Mouse (Mus musculus) cerebellum, adult 9-11 months (tissue): ENCODE measurements around the gene Srl.
A peak's percentile ranks its signal among the peaks of the same experiment; 100 is the strongest.
"Not testable (repeated sequence)": the region's sequence is repeated elsewhere in the genome, so short reads cannot be mapped to it uniquely, and the experiment has no call there.

Experiments
- DNase-seq: peaks from one replicate; pipeline ENCODE4 v3.0.0; 2022

Gene Srl

DNA sequence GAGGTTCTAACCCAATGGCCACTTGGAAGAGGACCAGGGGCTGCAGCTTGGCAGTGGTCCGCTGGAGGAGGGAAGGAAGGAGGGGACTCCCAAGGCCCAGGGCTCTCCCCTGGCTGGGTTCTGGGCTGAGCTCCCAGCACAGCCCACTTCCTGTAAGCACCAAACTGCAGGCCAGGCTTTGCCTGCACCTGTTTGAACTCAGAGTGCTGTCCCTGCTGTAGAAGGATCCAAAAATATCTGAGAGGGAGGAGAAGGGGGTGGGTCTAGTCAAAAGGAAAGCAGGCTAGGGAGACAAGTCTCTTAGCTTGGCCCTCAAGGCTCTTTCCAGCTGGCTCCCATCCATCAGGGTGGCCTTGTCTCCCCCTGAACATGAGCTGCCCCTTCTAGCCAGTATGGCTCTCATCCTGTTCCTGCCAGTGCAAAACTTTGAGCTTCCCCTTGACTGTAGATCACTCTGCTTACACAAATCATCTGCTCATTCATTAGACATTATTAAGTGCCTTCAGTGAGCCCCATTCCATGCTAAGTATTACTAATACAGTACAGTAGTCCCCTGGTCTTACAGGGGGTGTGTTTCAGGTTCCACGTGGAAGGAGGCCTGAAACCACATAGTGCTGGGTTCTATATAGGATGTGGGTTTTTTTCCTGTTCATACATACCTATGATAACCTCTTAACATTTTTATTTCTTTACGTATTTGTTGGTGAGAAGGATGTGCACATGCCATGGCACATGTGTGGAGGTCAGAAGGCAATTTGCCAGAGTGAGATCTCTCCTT is 28.8 kb downstream of the Srl start:
- DNase-seq, result no peak

DNA sequence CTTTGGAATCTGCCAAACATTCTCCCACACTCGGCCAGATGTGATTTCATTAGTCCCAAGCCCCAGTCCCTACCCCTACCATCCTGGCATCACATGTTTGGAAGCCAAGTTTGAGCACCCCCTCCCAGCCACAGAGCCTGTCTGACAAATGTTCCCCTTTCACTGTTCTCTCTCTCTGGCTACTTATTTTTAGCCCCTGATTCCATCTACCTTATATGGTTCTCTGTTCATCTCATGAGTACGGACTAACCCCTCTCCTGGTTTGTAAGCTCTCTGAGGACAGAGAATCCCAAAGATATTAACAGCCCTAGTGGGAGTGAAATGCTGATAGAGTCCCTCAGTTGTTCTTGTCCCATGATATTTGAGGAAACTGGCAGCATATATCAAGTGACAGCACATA is 30.2 kb downstream of the Srl start:
- no peak for DNase-seq

DNA sequence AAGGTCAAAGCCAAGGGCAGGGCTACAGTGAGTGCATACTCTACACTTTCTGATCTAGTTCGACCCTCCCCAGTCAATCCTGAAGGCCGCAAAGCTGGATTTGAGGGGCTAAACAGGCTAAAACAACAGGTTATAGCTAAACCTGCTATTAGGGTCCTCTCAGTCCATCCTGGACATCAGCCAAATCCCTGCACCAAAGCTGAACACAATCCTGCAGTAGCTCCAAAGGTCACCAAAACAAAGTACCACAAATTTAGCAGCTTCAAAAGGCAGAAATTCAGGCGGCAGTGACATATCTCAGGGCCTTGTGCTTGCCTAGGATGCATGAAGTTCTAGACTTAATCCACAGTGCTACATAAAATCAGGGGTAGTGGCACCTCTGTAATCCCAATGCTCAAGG is 35.4 kb downstream of the Srl start:
- DNase-seq, result no peak

DNA sequence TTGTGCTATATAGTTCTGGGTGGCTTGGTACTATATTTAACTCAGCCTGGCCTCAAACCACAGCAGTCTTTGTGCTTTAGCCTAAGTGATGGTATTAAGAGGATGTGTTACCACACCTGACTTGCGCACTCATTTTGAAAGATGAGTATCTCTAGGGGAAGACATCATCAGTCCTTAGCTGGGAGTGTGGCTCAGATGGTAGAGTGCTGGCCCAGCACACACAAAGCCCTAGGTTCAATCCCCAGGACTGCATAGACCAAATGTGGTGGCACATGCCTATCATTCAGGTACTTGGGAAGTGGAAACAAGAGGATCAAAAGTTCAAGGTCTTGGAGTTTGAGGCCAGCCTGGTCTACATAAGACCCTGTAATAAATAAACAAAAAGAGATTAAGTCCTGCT is 38.1 kb downstream of the Srl start:
- no peak for DNase-seq

DNA sequence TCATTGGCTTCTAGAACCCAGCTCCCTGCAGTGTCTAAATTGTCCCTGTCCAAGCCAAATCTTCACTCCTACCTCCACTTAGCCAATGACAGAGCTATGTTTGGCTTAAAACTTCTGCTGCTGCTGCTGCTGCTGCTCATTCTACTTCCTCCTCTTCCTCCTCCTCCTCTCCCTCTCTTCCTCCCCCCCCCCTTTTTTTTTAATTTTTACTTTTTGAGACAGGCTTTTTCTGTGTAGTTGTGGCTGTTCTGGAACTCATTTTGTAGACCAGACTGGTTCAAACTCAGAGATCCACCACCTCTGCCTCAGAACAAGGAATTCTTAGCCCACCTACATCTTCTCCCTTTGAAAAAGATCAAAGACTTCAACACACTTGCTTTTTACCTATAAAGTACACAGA is 39.0 kb downstream of the Srl start:
- DNase-seq, result no peak

DNA sequence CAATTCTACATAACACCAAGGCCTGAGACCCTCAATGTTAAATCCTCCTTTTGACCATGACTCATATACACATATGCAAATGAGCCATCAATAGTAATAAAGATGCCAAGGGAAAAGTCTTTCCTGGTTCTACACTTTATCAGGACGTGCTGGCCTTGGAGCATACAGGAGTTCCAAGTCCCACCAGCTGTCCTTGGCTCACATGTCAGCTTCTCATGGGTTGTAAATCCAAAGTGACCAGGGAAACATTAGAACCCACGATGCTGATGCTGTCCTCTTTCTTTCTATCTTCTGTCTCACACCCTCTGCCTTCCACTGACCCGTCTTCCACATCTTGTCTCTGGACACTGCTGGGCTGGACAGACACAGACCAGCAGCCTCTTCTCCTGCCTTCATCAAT is 39.9 kb downstream of the Srl start:
- no peak for DNase-seq

DNA sequence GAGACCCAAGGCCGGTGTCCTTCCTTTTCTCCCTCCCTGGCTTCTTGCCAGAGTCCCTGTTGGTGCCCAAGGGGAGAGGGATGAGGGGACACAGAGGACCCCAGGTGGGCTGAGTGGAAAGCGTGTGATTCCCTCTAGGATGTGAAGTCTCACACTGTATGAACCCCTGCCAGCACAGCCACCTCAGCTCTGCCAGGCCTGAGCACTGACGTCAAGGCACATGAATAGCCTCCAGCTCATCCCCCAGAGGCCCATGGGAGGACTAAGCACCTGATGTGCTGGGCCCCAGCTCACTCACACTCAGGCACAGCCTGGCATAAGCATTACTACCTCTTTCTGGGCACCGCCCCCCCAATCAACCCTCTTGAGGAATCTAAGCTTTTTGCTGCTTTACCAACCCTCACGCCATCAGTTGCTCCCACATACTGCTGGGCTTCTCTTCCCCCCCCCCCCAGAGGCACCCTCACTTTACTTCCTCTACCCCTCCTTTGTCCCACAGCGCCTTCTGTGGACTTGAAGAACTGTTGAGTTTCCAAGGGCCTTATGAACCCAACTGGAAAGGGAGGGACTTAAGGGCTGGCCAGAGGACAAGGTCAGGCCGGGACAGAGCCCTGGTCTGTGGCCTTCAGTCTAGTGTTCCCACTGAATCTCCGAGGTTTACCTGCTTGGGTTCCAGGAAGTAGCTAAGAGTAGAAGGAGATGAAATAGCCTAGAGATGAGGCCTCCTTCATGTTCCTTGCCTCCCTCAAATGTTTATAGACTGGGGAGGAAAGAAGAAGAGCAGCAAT is 40.8 kb downstream of the Srl start:
- DNase-seq, result no peak

DNA sequence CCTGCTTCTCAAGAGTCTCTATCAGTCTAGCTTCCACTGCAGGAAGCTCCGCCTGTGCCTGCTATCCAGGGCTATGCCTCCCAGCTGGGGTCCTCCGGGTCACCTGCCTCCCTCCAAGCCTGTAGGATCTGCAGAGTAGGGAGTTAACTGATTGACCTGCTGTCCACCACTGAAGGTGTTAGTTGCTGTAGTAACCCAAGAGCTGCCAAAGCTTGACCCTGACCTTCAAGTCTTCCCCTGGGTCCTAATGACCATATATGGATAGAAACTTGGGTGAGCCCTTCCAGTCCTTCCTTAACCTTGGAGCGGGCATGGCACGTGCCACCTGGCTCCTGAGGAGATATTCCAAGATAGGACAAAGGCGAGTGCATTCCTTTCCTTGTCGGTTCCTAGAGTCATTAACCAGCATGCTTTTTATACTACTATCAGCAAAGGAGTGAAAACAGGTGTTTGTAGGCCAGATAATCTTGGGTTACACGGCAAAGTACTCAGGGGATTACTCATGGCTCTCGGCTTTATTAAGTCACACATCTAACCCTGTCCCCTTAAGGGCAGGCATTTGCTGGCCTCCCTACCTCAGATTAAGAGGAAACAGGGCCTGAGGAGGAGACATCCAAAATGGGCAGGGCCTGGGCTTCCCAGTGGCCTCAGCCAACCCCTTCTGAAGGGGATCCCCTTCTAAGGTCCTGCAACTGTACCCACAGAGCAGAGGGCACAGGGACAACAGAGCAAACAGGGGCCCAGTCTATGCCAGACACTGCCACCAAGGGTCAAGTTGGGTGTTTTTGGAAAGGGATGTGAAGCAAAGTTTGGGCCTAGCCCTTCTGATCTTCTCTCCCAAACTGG is 43.6 kb downstream of the Srl start:
- no peak for DNase-seq

DNA sequence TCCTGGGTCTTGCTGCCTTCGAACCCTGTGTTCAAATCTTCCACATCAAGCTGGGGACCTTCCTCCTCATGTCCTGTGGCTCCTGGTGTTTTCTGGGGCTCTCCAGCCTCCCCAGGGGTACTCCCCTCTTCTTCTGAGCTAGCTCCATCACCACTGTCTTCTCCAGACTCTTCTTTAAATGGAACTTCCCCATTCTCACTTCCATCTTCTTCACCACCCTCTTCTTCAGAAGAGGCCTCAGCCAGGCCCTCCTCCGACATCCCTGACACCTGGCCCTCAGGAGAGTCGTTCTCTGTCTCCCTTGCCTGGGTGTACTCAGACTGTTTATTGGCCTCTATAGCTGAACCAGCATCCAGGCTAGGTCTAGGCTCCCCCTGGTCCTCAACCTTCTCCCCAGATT is 45.1 kb downstream of the Srl start:
- DNase-seq, result no peak

DNA sequence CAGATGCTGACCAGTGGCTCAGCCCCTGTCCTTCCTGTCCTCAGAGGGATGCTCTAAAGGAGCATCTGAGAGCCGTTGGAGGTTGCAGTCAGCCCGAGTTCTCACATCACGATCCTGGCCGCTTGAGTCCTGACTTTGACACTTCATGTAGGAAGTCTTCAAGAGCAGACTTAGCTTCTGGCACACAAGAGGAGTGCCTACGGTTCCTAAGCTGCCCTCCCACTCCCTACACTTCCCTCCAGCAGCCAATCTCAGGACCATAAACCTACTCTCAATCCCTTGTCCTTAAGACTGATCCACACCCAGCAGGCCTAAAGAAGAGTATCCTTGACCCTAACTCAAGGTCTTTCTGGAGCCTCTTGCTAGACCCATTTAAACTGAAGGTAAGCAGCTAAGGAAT is 45.8 kb downstream of the Srl start:
- DNase-seq, result peak; percentile 23

DNA sequence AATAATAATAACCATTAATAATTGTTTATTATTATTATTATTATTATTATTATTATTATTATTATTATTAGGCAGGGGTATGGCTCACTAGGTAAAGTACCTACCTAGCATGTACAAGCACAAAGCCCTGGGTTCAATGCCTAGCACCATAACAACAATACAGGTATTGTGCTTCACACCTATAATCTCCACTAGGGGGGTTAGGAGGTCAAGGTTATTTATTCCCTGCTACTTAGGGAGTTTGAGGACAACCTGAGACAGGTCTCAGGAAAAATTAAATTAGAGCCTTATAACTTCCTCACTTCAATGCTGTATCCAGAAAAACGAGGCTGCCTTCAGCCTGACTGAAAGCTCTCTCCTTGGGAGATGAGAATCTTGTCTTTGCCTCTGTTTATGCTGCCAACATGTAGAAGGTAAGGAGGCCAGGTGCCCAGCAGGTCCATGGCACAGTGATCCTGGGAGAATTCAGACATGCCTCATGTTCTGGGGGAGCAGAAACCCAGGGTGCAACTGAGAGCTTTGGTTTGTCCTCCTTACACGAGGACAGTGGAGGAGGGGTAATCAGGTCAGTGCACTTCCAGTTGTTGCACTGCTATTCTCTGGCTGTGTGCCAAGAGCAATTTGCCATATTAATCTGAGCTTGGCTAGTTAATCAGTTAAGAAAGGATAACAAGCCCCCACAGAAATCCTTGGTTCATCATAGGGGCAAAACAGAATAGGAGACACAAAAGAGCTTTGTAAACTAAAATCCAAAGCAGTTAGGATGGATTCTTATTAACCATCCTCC is 48.6 kb downstream of the Srl start:
- no peak for DNase-seq

DNA sequence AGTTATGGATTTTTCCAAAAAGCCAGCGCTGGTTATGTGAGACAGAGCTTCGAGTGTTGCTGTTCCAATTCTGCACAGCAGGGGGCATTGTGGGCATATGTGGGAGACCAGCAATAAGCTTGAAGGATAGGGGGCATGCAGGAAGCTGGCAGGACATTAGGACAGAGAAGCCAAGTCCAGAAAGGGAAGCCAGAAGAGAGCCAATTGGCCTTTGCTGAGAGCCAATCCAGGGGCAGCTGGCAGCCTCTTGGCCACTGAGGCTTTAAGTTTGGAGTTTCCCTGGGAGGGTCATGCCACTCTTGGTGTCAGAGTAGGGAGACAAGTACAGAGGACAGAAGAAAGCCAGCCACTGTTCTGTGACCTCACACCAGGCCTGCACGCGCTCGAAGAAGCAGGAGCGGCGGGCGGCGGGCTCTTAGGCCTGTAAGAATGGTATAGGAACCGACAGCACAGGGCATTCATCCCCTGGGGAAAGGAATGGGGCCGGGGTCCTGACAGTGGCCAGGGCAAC is 52.4 kb downstream of the Srl start:
- peak; percentile 86 for DNase-seq

DNA sequence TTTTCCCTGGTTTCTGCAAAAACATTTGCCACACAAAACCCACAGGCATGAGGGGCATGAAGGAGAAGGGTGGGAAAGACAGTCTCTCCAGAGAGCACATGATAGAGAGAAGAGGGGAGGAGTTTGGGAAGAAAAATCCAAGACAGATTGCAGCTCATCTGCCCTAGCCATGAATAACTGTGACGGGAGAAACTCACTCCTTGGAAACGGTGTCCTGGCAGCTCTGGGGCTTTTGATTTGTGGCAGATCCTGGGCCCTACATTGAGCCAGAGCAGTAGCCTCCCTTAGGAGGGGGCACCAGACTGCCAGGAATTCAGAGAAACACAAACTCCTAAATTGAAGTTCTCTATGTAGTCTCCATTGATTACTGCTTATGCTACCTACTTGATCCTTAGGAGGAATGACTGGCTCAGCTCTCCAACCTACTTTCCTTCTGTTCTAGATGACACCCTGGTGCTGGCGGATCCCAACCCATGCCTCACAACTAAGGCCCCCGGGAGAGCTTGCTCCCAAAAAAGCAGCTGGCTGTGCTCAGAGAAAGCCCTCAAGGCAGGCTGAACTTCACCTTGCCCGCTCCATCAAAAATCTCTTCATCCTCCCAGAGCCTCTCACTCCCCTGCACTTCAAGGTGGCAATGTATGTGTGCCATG is 60.9 kb downstream of the Srl start:
- no peak for DNase-seq

DNA sequence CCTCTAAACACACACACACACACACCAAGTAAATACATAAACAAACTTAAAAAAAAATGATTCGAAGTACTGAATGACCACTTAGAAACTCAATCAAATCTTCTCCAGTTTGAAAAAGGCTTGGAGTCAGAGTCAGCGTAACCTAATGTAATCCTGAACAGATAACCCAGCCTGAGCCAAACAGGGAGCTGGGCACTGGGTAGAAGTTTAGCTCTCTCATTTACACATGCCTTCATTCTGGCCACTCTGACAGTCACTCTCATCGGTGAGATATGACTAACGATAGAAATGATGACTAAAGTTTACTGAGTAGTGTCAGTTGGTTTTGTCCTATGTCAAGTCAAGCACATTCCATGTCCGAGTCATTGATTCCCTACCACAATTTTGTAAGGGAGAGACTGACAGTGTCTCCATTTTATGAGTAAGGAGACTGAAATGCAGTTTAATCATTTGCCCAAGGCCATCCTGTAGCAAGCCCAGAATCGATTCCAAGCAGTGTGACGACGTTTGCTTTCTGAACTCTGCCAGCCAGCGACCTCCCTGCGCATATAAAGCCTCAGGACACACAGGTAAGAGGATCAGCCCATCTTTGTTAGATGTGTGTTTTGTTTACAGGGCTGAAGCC is 63.9 kb downstream of the Srl start:
- no peak for DNase-seq

DNA sequence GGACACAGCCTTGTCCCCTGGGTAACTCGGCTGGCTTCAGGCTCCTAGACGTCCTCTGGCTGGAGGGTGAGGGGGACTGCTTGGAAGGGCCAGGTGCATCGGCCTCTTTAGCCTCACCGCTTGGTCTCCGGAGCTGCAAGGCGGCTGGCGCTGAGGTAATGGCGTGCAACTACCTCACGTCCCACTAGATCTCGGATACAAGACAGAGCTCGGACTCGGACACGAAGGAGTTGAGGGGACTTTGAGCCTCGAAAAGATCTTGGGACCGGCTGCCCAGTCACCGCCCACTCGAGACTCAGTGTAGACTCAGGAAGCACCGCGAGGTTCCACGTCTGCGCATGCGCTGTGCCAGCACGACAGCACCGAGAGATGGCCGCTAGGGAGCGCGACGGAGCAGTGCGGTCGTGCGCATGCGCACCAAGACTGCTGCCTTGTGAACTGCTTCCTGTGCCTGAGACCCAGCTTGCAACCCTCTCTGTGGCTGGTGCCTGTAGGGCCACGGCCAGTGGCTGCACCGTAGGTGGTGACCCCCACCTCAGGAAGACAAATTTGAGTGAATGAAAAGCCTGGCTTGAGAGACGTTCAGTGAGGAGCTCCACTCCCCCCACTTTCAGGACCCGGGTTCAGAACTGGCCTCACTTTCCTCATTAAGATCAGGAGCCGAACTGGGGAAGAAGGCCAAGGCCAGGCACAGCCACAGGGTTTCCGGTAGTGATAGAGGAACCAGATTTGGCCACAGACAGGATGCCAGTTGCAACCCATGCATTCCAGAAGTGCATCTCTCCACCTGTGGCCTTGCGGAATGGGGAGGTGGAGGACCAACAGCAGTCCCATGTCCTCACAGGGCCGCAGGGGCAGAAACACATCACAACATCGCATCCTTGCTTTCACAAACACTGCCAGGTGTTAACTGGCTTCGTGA is 66.5 kb downstream of the Srl start:
- DNase-seq, result peak; percentile 95

DNA sequence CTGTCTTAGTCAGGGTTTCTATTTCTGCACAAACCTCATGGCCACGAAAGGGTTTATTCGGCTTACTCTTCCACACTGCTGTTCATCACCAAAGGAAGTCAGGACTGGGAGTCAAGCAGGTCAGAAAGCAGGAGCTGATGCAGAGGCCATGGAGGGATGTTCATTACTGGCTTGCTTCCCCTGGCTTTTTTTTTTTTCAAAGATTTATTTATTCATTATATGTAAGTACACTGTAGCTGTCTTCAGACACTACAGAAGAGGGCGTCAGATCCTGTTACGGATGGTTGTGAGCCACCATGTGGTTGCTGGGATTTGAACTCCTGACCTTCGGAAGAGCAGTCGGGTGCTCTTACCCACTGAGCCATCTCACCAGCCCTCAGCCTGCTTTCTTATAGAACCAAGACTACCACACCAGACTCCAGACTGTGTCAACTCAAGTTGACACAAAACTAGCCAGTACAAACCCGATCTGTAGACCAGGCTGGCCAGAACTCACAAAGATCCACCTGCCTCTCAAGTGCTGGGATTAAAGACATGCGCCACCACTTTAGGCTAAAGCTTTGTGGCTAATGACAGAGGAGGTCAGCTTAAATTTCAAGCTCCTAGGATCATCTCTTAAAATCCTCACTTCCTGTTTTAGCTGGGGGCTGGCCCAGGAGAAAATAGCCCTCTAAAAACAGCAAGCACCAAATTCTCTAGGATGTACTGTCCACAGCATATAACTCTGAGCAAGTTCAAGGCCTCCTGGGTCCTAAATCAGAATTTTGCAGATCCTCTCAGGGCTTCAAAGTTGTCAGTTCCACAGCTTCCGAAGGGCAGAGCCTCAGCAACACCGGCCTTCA is 67.4 kb downstream of the Srl start:
- not testable (repeated sequence) for DNase-seq

DNA sequence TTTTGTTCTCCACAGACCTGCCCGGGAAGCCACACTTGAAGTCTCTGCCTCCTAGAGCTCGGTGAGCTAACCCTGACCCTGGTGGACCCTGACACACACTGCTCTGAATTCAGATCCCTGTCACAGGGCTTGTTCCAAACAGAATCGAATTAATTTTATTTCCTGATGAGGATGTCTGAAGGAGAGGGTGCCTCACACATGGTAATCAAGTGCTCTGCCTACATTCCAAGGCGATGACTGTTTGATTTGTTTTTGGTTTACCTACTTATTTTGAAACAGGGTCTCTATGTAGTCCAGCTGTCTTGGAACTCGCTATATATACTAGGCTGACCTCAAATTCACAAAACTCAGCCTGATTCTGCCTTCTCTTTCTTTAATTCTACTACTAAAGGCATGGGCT is 68.4 kb downstream of the Srl start:
- no peak for DNase-seq

DNA sequence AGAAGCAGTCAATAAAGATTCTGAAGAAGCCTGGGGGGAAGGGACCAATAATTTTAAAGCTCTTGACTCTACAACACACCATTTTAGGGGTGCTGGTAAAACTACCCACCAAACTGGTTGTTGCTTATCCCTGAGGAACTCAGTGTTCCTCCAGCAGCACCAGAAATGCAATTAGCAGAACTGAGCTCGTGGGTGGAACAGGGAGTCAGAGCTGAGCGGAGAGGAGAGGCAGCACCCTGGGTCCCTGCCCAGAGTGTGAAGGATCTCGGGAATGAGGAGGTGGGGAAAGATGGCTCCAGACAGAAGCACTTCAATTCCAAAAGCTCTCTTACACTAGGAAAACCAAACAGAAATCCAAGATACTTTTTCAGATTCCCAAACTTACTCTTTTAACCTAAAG is 68.9 kb downstream of the Srl start:
- no peak for DNase-seq

DNA sequence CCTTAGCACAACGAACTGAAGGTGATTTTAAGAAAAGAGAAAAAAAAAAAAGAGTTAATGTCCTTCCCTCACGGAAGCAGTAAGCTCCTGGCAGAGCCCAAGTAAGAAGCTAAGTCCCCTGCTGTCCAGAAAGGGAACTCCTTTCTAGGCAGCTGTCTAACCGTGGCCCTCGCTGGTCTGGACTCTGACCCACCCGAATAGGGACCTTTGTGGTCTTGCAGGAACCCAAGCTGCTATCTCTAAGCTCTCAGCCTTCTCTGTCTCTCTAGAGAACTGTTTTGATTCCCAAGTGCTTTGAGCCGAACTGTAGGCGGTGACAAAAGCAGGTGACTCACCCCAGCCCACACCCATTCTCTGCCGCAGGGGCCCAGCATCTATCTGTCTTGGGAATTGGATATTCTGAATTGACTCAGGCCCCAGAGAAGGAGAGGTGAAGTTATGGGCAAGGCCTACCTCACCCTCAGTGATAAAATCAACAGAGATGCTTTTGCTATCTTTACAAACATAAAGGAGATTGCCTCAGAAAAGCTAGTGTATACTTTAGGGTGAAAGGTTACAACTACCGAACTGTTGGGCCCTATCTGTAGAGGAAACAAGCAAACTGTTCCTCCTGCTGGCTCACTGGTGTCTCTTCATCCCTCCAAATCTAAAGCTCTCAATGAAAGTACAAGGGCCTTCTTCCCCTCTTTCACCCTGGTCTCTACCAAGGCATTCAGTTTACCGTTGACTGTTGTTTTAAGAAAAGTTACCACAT is 71.8 kb downstream of the Srl start:
- no peak for DNase-seq
